Mouse (Mus musculus): ENCODE measurements around the gene D930048N14Rik. TPM values are rescaled to one million over a fixed set of nuclear protein-coding genes. Genes with fewer than 3 reads are reported as not detected.
"Not testable (repeated sequence)": the region's sequence is repeated elsewhere in the genome, so short reads cannot be mapped to it uniquely, and the experiment has no call there.

D930048N14Rik gene
- total RNA-seq, 1 experiment from 2014 or later, result 0.05 TPM

DNA sequence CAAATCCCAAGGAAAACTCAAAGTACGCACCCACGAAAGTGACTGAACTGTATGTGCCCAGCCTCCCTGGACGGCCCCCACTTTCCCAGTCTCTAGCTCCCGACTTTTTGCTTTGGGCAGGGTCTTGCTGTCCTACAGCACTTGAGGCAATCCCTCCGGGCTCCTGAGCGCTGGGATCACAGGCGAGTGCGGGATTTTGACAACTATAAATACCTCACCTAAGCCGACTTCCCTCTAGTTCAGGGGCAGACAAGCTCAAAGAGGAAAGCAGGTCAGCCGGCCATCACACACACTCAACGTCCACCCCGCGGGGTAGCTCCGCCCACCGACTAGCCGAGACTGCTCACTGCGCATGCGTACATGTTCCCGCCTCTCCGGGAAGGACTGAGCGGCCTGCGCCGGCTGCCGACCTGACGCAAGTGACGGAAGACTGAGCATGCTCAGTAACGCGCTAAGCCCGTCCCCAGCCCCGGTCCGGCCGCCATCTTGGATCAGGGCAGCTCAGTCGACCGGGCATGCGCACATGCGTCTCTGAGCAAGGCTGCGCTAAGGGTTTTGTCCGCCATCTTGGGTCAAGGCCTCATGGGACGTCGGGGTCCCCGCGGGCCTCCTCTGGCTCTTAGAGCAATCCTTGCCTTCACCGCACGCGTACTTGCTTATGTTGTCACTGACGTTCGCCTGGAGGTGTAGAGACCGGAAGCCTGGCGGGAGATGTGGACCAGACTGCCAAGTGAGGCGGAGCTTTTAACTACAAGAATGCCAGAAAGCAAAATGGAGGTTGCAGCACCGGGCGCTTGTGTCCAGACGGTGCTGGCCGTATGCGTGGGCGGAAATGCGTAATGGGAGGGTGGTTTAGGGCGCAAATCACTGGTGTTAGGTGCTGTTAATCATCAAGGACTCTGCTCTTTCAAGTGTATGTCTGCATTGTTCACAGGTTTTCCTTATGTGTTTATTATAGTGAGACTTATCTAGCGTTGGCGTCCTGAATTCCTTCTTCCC, 37.9 kb downstream of the D930048N14Rik start, which contains the start of gene 0610009B22Rik:
0610009B22Rik (minus strand) TSS at position 545 of the 999 bp plus-strand sequence.
- peak; percentile 95 for ATAC-seq (replicated peaks; ENCODE audit: low read depth, poor library complexity, severe bottlenecking)

DNA sequence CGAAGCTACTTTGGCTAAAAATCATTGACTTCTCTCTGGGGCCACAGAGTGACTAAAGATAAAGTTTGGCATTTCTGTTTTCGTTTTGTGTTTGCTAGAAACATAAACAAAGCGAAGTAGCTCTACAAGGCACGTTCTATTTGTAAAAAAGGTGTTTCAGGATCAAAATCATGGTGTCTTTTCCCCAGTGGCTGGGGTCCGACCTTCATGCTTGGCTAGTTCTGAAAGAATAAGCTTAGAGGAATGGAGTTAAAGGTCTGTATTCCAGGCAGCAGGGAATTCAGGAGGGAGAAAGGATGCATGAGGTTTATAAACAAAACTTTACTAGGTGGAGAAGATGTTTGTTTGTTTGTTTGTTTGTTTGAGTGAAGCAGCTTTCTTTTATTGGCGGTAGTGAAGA, 38.6 kb downstream of the D930048N14Rik start:
- no peak for ATAC-seq (replicated peaks; ENCODE audit: low read depth, poor library complexity, severe bottlenecking)

DNA sequence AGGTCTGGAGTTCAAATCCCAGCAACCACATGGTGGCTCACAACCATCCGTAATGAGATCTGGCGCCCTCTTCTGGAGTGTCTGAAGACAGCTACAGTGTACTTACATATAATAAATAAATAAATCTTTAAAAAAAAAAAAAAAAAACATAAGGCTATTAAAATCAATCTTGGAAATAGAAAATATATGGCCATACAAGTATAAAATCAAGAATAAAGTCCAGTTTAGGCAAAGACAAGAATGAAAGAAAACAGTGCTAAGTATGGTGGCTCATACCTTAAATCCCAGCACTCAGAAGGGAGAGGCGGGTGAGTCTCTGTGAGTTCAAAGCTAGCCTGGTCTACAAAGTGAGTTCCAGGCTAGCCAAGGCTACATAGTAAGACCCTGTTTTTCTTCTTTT, 39.8 kb downstream of the D930048N14Rik start:
- not testable (repeated sequence) for ATAC-seq (replicated peaks; ENCODE audit: low read depth, poor library complexity, severe bottlenecking)

DNA sequence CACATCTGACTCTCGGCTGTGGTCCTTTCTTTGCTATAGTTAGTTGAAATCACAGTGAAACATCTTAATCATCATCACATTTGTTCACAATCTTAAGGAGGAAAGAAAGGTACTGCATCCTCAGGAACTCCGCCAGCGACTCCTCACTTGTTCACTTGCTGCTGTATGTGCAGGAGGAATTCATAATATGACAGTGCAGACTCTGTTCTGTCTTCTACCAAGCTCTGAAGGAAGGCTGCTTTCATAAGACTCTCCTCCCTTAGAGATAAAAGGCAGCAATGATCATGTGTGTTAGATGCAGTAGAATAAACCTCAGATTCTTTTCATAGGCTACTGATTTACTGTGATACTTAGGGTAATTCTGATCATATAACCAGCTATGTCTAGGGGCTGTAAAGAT, 44.2 kb downstream of the D930048N14Rik start:
- ATAC-seq (replicated peaks; ENCODE audit: low read depth, poor library complexity, severe bottlenecking), result no peak

DNA sequence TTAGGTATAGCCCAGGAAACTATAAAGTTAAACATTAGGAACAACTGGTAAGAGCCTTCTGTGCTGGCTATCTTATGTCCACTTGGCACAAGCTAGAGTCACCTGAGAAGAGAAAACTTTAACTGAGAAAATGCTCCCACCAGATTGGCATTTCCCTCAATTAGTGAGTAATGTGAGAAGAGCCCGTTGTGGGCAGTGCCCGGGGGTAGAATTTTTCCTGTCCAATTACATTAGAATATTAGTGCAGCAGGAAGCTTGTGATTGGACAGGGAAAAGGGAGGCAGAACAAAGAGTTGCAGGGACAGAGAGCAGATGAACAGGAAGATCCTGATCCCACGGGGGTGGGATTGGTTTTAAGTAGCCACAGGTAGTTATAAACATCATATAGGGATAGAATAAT, 52.1 kb downstream of the D930048N14Rik start:
- no peak for ATAC-seq (replicated peaks; ENCODE audit: low read depth, poor library complexity, severe bottlenecking)

DNA sequence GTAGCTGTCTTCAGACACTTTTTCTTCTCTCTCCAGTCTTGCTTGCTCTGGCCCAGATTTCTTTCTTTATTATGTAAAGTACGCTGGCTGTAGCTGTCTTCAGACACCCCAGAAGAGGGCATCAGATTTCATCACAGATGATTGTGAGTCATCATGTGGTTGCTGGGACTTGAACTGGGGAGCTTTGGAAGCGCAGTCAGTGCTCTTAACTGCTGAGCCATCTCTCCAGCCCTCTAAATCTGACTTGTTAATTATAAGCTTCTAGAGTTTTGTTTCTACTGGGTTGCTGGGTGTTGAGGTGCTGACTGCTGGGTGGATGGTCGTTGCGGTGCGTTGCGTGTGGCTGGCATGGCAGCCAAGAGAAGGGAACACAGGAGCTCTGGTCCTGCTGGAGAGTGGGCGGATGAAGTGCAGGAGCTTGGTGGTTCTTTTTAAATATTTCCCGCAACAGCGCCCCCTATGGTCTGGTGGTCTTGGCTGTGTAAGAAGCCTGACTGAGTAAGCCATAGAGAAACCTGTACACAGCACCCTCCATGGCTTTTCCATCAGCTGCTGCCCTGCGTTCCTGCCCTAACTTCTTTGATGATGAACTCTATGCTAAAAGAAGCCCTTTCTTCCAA, 52.7 kb downstream of the D930048N14Rik start:
- no peak for ATAC-seq (replicated peaks; ENCODE audit: low read depth, poor library complexity, severe bottlenecking)

DNA sequence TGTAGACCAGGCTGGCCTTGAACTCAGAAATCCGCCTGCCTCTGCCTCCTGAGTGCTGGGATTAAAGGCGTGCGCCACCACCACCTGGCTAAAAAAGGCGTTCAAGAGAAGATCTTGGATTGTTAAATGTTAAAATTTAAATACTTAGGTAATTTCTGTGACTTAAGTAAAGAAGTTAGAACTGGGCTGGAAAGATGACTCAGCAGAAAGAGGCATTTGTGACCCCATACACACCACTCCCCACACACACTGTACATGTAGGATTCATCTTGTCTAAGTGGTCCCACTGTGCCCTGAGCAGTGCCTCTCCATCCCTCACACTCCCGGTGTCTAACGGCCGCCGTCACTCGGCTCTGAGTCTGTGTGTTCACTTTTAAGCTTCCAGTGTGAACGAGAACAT, 55.7 kb downstream of the D930048N14Rik start:
- ATAC-seq (replicated peaks; ENCODE audit: low read depth, poor library complexity, severe bottlenecking), result no peak

DNA sequence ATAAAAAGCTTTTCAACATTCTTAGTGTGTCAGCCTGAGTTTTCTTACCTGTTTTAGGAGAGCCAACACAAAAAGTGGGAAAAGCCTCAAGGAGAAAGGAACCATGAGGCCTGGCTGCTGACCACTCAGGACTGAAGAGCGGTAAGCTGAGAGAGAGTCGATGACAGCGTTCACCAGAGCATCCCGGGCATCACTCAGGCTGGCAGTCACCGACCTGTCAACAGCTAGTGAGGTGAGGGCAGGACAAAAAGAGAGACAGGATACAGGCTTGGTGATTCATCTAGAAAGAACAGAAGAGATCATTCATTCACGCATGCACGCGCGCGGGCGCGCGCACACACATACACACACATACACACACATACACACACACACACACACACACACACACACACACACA, 56.3 kb downstream of the D930048N14Rik start:
- ATAC-seq (replicated peaks; ENCODE audit: low read depth, poor library complexity, severe bottlenecking), result no peak

Other genes starting within 250 kb of the D930048N14Rik start
- gene Phykpl, start 66.2 kb upstream of the D930048N14Rik start, total RNA-seq (2017), result 16.1 and 21.2 TPM in 2 replicates
- gene Hnrnpab, start 44.1 kb upstream of the D930048N14Rik start, total RNA-seq (2017), result 1,082 and 1,177 TPM in 2 replicates
- 115 and 170 TPM in 2 replicates for gene Nhp2, start 31.2 kb upstream of the D930048N14Rik start, total RNA-seq (2017)
- gene Rmnd5b, start 15.1 kb upstream of the D930048N14Rik start, total RNA-seq (2017), result 15.5 and 15.8 TPM in 2 replicates
- 4.3 and 4.6 TPM in 2 replicates for gene N4bp3, start 112 bp upstream of the D930048N14Rik start, total RNA-seq (2017)
- 8.6 and 18.2 TPM in 2 replicates for gene 0610009B22Rik, start 37.9 kb downstream of the D930048N14Rik start, total RNA-seq (2017)
- 10.4 and 11.0 TPM in 2 replicates for gene Sec24a, start 112.7 kb downstream of the D930048N14Rik start, total RNA-seq (2017)
- 48.7 and 61.4 TPM in 2 replicates for gene Sar1b, start 112.7 kb downstream of the D930048N14Rik start, total RNA-seq (2017)
- gene Jade2, start 206.7 kb downstream of the D930048N14Rik start, total RNA-seq (2017), result 8.1 and 12.7 TPM in 2 replicates

Measured in common myeloid progenitor, adult 5-6 weeks (primary cell).